Mouse (Mus musculus): ENCODE measurements at regions not wholly inside any gene's neighbourhood (a gene's known extent, or its start where the extent isn't known, plus 50 kb on each side); places are given as distances from the start of the nearest gene placed in this dataset.

DNA sequence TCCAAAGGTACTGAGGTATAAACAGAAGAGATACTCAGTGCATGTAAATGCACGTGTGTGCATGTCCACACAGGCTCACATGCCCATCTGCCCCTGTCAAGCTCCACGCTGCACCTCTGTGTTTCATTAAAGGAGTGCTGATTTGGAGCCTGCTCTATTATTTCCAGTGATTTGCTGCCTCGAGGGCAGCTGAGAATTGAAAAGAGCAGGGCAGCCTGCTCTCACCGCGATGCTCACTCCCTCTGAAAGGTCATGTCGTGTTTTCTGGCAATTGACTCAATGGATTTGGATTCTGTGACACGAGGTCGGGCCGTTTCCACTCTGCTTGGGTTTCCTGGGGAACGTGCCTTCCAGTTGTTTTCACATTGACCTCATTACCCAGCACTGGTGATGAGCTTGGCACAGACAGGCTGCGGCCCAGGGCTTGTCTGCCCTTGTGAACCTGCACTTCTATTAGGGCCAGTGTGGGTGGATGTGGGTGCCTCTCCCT, 167.1 kb downstream of the Fam169b start:
- ATAC-seq (ENCODE audit: low TSS enrichment): no peak

DNA sequence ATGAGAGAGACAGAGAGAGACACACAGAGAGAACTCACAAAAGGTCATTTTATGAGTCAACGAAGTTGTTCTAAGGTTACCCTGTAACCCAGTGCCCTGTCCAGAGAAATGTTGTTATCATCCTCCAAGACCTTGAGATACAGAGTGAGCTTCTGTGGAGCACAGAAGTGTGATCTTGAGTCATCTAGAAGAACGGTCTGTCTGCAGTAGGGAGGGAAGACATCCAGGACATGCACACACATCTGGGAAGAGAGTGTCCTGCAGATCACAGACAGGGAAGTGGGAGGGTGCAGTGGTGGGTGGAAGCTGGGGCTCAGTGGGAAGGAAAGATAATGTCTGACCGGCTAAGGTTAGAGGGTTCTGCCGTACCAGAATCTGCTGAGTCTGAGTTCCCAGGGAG, 155.3 kb downstream of the Fam169b start:
- ATAC-seq (ENCODE audit: low TSS enrichment): no peak

DNA sequence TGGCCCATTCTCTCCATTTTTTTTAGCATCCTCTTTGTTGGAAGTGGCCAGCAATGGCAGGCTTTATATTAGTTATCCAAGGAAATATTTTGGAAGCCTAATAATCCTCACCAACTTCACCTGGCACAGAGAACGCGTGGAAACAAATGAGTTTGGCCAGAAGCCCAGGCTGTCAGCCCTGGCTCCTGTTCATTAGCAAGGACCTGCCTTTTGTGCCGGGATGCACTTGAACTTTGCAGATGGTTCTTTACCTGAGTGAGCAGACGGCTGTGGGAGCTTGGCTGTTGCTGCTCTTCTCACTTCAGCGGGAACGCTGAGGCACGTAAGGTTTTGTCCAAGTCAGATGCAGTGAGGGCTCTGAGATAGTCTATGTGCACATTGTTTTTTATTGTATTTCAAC, 142.3 kb downstream of the Fam169b start:
- no peak for ATAC-seq (ENCODE audit: low TSS enrichment)

DNA sequence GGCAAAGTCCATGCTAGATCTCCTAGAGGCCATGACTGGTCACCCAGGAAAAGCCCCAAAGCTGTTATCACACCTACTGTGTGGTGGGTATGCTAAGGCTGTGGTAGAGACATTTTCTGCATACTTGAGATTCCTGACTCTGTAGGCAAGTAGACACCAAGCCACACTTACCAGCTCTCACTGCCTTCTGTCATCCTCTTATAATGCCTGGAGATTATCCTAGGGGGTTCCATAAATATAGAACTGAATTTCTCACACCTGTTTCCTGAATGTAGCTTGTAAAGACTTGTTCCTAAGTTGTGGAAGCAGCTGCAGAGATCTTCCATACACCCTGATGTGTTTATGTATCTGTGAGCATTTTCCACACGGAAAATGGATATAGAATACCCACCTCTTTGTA, 139.1 kb downstream of the Fam169b start:
- ATAC-seq (ENCODE audit: low TSS enrichment): no peak
